Mouse (Mus musculus) thymus, adult 18-20 months (tissue): ENCODE measurements around the gene Tcf7.

Experiments
- DNase-seq, 2 experiments: peaks; one replicate each; pipeline ENCODE4 v3.0.0; 2022; ENCODE audit warnings: mixed read lengths in 2 of 2

Tcf7 gene

DNA sequence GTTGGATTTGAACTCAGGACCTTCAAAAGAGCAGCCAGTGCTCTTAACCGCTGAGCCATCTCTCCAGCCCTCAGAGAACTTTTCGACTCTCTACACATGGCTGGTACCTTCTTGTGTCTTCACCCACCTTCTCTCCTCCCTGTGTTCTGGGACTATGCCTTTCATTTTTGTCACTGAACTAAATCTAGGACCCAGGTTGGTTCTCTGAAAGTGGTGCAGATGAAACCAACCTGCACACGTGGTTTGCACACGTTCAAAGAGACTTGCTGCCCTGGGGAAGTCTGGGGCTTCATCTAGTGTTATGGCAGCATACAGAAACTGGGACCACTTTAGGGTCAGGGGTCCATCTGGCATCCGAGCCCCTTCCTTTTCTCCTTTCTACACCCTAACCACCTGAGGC lies 15.5 kb downstream of the Tcf7 start:
- peak in 1 of 2 experiments; percentile 26 for DNase-seq

DNA sequence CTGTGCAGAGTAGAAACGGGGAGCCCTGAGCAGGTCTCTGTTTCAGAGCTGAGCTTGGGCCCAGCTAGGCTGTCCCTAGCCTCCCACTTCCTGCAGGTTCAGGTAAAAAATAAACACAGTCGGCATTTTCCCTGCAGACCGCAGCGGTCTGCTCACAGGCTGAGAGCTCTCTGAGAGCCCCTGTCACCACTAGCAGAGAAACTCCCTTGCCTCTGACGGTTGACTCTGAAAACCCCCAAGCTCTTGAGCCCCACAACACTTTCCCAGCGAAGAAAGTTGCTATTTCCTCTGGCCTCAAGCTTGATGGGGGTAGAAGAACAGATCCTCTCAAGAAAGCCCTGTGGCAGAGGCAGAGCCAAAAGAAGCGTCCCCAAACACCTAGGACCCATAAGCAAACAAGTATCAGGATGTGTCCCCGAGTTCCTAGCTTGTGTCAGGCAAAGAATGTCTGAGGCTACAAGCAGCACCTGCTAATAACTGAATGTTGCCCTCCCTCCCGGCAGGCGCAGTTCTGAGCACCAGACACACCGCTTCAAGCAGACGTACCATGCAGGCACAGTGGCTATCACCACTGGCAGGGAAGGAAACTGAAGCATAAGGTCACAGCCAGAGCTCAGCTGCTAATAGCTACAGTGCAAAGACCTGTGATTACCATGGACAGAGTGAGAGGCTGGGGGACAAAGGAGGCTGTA lies 17.1 kb downstream of the Tcf7 start:
- DNase-seq: peak; percentile 32 to 61

DNA sequence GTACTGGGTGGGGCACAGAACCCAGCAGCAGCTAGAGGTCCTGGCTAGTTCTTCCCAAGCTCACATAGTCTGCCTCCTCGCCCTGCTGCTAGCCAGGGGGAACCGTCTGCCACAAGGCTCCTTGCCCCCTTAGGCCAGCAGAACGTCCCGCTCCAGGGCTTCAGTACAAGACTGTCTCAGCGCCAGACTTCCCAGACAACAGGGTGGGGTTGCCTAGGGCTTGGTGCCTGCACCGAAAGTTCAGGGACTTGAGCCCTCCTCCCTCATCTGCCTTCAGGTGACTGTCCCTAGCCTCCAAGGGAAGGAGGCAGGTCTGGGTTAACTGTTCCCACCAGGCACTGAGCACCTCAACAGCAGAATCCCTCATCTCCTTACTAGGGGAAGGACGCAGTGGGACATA lies 17.9 kb downstream of the Tcf7 start:
- DNase-seq: peak; percentile 20 to 35

DNA sequence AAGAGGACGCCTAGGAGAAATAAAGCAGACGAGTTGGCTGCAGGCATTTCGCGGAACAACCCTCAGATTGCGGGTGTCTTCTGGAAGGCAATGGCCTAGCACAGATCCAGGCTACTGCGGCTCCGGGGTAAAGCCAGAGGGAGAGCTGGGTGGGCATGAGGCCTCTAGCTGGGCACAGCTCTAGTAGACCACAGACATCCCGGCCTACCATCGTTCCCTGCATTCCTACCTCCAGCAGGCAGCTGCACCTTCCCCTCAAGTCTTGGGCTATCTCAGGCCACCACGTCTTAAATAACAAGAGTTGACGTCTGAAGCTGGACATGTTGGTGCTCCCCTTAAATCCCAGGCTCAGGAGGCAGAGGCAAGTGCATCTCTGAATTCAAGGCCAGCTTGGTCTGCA lies 20.5 kb downstream of the Tcf7 start:
- no peak for DNase-seq

DNA sequence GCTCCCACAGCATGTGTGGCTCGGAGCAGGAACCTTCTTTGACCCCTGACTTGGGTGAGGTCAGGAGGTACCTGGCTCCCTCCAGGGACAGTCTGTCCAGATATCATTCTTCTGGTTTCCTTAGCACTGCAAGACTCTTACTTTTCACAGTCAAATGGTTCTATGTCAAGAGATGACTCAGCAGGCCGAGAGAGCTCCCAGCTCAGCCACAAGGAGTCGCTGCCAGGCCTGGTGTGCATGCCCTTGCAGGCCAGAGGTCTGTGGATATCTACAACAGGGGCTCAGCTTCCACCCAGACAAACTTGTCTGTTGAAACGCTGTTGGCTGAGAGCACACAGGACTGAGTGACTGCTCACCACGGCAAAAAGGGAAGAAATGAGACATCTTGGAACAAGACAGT lies 20.9 kb downstream of the Tcf7 start:
- DNase-seq: peak; percentile 32 to 51

DNA sequence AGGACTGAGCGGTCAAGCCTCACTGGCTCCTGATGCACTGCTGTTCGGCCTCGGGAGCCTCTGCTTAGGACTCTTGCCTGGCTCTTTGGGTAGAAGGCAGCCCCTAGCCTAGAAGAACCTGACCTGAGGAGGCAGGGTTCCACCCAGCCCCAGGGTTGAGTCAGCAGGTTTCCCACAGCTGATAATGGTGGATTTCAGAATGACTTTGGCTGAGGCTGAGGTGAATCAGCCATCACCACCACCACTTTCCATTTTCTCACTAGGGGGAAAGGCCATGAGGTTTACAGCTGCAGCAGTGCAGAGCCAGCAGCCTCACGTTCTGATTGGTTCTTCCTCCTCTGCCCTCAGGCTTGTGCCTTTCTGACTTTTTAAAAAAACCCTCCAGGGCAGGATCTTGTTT lies 21.9 kb downstream of the Tcf7 start:
- DNase-seq: peak in 1 of 2 experiments; percentile 15

DNA sequence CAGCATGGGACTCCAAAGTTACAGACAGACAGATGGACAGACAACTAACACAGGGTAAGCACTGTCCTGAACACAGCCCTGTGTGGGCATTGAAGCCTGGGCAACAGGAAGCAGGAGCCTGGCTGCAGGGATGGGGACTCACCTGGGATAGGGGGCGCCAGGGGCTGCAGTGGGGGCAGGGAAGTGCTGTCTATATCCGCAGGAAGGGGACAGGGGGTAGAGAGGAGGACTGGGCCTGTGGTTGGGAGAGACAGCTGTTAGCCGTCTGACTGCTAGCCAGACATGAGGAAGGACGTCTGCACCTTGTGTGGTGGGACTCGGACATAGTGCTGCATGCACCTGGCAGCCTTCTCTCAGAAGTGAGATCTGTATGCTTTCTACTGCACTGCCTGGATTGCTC lies 24.1 kb downstream of the Tcf7 start:
- peak in 1 of 2 experiments; percentile 34 for DNase-seq

DNA sequence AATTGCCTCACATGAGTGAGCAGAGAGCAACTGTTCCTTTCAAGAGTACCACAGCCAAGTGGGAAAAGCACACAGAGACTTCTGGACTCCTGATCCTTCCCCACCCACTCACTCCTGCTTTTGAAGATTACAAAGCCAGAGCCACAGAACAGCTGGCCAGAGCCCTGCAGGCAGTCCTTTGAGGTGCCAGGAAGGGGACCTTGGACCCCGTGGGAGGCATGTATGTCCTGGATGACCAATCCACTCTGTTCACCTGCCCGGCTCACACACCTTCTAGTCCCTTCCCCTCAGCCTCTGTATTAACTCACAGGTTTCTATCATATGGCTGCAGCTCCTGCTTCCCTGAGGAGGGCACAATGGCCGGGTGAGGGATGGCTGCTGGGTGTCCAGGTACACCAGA lies 25.4 kb downstream of the Tcf7 start:
- no peak for DNase-seq

DNA sequence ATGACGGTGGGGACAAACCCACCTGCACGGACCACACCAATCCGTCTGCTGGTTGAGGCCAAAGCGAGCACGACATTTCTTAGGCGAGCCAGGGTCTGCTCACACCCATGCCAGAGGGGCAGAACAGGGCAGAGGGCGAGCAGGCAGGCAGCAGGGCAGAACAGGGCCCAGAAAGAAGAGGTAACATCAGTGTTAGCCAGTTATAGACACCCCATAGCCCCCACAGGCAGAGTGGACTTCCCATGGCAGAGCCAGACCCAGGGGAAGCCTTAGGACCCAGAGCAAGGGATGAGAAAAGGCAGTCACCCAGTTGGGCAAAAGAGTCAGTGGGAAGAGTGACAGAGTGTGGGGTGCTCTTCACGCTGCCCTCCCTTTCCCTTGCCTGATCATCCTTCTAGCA lies 27.7 kb downstream of the Tcf7 start:
- DNase-seq: peak in 1 of 2 experiments; percentile 20

DNA sequence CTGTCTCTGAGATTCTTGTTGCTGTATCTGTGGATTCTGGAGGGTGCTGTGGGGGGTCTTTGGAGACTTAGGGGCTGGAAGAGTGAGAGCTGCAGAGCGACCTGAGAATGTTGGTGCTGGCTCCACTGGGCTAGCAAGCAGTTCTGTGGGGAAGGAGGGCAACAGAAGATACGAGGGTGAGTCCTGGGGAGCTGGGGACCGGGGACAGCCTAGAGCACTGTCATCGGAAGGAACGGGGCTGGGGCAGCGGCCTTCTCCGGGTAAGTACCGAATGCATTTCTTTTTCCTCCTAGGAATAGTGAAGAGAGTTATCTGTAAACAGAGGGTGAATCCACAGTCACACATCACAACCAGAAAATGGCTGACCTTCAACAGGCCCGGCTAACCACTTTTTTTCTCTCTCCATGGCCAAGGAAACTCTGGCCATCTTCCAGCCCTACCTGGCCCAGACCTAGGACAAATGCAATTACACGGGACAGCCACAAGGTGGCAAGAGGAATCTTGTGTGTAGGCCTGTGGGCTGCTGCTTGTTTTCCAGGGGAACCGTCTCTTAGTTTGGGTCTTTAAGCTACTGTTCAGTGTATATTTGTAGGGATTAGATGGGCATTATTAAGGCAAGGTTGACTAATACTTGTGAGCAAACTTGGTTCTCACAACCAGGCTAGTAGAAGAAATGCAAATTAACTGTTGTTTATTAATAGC lies 29.0 kb downstream of the Tcf7 start:
- peak in 1 of 2 experiments; percentile 46 for DNase-seq

DNA sequence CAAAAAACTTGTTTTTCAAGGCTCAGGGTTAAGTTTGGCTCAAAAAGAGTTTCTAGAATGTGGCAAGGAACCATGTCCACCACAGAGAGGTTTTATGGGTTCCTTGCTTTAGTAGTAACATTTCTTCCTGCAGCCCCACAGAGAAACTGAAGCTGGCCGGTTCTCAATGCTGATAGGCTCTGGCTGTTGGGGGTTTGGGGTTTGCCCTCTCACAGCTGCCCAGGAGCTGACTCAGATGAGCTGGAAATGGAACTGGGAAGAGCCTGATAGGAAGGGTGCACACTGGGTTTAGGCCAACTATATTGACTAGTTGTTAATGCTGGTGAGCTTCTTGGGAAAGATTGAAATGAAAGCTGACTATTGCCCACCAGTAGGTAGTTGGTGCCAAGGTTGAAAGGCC lies 30.1 kb downstream of the Tcf7 start:
- DNase-seq: no peak

DNA sequence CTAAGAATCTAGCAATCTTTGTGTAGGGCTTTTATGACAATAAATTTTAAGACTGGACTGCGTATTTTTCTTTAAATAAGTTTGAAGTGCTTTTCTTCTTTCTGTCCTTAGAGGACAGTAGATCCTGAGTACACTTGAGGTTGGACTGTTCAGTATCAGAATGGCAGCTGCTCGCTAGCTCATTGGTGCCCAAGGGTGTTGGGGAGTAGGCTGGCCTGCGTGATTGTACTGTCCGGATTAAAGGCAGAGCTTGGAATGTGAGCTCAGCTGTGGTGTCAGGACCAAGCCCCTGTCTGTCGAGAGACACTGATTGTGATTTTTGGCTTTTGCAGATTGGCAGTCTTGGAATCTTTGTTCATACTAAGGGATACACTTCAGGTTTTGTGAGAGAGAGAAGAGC lies 31.0 kb downstream of the Tcf7 start:
- no peak for DNase-seq

DNA sequence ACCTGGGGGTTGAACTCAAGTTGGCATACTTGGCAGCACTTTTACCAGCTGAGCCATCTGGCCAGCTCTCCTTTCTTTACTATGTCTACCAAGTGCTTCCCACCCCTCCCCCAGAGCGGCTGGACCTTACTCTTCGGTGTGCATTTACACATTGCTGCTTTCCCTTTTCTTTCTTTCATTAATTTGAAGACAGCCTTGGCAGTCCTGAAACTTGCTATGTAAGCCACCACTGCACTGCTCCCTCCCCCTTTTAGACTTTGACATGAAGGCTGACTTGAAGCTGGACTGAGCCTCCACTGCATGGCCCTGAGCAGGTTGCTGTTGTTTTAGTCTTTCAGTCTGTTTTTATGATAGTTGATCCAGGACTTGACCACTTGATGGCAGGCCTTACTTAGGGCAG lies 33.4 kb downstream of the Tcf7 start:
- no peak for DNase-seq

DNA sequence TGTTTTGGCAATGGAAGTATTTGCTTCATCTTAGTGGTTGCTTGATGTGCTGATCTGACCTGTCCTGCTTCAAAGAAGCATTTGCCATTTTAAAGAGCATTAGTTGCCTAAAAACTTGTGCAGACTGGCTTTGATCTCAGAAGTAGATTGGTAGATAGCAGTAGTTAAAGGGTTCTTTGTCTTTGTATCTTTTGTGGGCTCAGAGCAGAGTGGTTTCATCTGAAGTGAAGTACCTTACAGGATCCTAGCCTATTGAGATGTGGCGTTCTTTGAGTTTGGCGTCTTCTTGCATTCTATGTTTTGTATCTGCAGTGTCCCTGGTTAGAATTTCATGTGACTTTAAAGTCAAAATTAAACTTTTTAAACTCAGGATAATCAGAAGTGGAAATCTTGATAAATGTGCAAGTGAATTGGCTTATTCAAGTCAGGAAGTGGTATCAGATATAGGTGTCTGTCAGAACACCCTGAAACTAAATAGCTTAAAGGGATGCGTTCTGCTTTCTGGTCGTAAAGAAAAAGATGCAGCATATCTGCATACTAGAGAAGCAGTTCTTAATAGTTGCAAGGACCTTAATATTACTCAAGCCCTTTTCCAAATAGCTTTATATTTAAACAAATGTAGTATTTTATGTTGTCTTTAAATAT lies 41.8 kb downstream of the Tcf7 start:
- DNase-seq: no peak

DNA sequence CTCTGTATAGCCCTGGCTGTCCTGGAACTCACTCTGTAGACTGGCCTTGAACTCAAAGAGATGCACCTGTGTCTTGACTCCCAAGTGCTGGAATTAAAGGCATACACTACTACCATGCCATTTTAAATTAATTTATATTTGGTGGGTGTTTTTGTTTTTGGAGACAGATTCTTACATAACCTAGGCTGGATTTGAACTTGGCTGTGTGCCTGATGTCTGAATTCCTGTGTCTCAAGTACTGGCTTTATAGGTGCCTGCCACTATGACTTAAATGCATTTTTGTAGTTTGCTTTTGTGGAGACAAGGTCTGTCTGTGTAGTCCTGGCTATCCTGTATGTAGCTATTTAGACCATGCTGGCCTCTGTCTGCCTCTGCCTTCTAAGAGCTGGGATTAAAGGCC lies 48.3 kb downstream of the Tcf7 start:
- DNase-seq: no peak

DNA sequence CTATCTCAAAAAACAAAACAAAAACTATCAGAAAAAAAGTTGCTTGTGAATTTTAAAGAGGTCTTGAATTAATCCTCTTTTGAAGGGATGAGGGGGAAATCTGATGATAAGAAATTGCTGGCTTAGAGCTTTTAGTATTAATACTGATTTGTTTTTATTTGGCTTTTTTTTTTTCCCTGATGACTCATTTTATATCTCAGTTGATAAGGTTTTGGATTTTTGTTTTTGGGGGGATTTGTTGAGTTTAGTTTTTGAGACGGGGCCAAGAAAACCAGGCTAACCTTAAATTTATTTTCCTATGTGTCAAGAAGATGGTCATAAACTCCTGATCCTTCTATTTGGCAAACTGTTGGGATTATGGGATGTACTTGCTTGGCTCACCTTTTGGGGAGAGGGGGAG lies 48.9 kb downstream of the Tcf7 start:
- no peak for DNase-seq

DNA sequence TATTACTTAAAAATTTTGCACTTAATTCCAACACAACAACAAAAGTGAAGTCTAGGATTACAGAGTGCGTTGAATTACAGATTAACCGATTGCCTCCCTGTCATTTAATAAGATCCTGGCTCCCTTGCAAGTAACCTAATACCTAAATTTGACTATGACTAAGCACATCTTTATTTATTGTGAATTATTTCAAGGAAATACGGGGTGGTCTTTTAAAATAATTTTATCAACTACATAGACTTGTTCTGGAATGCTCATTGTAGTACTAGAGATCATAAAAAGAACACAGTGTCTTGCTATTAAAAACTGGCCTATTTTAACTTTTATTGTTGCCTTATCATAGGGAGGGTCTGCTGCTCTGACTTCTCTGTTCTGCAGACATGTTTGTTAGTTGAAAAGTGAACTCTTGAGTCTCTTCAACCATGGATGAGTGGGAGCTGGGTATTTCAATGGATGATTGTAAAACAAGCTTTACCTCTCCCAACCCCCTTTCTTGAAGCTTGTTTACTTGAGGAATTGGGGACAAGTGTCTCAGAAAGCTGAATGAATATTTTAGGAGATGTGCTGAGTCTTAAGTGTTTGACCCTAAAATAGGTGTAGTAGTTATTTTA lies 49.7 kb downstream of the Tcf7 start:
- DNase-seq: no peak

DNA sequence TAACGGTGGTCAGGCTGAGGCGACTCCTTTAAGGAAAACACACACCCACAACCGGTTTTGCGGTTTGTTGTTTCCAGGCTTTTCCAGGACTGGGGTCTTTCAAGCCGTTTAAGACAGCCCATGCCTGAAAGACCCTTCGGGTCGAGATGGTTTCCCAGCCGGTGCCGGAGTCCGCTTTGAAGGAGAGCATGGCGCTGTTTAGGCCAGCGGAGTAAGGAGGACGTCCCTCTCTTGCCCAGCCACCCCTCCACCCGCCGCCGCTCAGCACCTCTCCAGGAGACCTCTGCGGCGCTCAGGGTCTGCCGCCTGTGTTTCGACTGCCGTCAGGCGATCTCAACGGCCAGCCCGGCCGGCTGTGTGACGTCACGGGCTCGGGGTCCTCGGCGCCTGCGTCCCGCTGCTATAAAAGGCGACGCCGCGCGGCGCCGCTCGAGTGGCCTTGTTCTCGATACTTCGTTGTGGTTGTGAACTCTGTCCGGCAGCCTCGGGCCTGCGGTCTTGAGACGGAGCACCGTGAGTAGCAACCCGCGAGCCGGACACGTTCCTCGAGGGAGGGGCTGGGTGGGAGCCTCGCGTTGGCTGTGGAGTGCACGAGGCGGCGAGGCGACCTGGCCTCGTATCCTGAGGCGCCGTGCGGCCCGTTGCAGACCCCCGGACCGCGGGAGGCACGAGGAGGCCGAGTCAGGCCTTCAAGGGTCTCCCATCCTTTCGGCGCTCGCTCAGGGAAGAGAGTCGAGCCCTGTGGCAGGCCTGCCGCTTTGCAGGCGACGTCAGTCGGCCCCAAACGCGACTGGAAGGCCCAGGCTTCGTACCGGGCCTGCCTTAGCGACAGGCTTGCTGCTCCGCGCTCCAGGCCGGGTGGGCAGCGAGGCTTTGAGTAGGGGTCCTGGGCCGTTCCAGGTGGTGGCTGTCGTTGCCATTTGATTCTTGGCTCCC lies 50.9 kb downstream of the Tcf7 start, which contains the start of gene Skp1a:
Gene Skp1a (plus strand): TSS at position 390 of the 936 bp plus-strand sequence.
- DNase-seq: peak; percentile 80

DNA sequence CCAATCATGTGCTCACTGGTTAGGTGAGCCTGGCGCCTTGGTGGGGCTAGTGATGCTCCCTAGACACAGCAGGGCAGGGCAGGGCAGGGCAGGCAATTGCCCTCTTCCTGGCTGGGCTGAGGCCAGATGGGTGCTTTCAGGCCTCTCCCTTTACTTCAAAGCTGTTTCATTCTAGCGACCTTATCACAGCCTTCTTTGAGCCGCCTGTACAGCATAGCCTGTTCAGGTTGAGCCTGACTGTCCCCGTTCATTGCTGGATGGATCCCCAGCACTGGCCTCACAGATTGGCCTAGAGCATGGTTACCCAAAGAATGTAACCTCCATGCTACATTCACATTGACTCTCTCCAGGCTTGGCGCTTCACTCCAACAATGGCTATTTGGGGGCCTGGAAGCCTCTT lies 52.1 kb downstream of the Tcf7 start:
- no peak for DNase-seq

DNA sequence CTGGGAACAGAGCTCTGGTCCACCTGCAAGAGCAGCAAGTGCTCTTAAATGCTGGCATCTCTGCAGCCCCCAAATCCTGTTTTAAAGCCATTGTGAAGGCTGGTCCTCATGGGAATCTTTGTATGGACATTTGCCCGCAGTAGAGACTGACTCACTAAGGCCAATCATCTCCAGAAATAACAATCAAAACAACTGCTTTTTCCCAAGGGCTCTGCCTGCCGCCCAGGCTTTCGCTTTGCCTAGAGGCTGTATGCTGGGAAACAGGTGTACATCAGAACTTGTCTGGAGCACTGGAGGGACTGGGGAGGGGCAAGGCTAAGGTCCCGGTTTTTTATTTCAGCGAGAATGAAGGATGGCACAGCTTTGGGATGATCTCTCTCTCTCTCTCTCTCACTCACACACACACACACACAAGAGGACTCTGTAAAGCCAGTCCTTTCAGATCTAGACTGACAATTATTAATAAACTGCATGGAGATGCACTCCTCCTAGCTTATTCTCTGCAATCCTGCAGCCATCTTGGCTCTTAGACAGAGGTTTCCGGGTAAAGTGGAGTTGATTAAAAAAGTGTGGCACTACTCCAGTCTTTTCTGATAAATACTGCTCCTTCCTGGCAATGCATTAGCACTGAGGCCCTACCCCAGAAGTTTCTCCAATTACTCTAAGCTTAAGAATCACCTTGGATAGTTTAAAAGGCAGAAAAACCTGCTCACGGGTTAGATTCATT lies 53.9 kb downstream of the Tcf7 start:
- DNase-seq: no peak

DNA sequence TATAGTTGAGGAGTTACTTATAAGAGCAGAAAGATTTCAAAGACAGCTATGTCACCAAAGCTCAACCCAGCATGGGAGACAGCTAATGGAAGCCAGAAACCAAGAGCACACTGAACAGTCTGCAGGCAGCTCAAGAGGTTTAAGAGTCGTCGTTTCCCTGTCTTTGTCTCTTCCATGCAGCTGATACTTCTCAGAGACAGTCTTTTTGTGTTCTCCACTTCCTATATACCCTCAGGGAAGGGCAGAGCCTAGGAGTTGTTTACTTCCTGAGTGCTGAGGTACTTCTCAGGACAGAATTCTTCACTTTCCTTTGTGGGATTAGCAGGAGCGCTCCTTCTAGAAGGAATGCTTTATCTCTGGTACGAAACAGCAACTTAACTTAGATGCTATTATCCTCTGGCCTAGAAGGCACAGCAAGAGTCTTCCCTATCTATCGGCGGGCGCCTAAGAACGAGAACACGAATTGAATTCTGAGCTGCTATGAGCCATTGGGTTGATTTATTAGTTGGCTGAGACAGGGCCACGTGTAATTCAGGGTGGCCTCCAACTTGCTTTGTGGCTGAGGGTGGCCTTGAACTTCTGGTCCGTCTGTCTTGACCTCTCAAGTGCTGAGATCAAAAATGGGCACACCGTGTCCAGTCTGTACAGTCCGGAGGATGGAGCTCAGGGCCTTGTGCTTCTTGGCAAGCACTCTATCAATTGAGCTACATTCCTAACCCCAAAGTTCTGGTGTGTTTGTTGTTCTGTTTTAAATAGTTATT lies 55.2 kb downstream of the Tcf7 start:
- DNase-seq: no peak
